Mouse (Mus musculus) myocyte (in vitro differentiated cells): ENCODE data around the gene Gm11032.

Source experiments
- E2F4 ChIP-seq: IDR thresholded peaks from one replicate; pipeline ENCODE4 v1.6.1; 2011; ENCODE audit warnings: mild to moderate bottlenecking, control low read depth, moderate library complexity; ENCODE audit not compliant: insufficient read depth
- MAX ChIP-seq: IDR thresholded peaks from one replicate; pipeline ENCODE4 v1.6.1; 2011; ENCODE audit warnings: low read depth, mild to moderate bottlenecking, control low read depth
- POLR2A ChIP-seq: IDR thresholded peaks from one replicate; pipeline ENCODE4 v1.6.1; 2011; ENCODE audit warnings: low read depth, mild to moderate bottlenecking, control low read depth, moderate library complexity; ENCODE audit not compliant: insufficient read length
- POLR2AphosphoS2 ChIP-seq: IDR thresholded peaks from one replicate; pipeline ENCODE4 v1.6.1; 2011; ENCODE audit warnings: low read depth, control low read depth; ENCODE audit not compliant: insufficient read length
- REST ChIP-seq: IDR thresholded peaks from one replicate; pipeline ENCODE4 v1.6.1; 2011; ENCODE audit warnings: mild to moderate bottlenecking, control low read depth, moderate library complexity; ENCODE audit not compliant: insufficient read depth, insufficient read length
- SRF ChIP-seq: IDR thresholded peaks from one replicate; pipeline ENCODE4 v1.6.1; 2011; ENCODE audit warnings: low read depth; ENCODE audit not compliant: control insufficient read depth, insufficient read length
- USF1 ChIP-seq: IDR thresholded peaks from one replicate; pipeline ENCODE4 v1.6.1; 2011; ENCODE audit warnings: low read depth, mild to moderate bottlenecking, control low read depth, moderate library complexity

DNA sequence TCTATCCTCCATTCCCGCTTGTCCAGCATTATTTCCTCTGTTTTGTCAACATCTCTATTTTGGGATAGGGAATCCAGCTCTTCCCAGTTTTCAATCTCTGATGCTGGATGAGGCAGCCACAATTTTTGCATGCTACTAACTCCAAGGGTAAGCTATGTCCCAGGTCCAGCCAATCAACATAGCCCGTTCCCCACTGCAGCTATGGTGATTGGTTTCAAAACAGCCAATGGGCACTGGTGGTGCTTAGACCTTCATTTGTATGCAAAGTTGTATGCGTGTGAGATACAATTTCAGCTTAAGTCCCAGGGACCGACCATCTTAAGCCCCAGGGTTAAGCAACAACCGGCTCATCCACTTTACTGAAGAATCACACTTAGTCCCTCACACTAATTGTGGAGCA lies 3.1 kb downstream of the Gm11032 start:
- TF ChIP-seq USF1 (no peak), POLR2A (no peak), E2F4 (no peak), POLR2AphosphoS2 (no peak), MAX (no peak), REST (no peak), SRF (no peak)
